Mouse (Mus musculus) limb, embryonic 12.5 days (tissue): ENCODE measurements around the gene Stk38. TPM values are rescaled to one million over a fixed set of nuclear protein-coding genes. Genes with fewer than 3 reads are reported as not detected.

Source experiments
- ATAC-seq: fragments of 200-750 bp; cut with Nextera tagmentation; 2 replicates; pipeline ENCODE4 v1.8.0; 2017; ENCODE audit warnings: low read depth, moderate TSS enrichment; ENCODE audit not compliant: insufficient number of reproducible peaks, insufficient read depth, low FRiP score, low TSS enrichment
- H3K27ac ChIP-seq: fragments of 300-500 bp; sonication (generic); 2 replicates; pipeline ENCODE4 v1.5.1; 2016; ENCODE audit warnings: mild to moderate bottlenecking, moderate library complexity
- H3K27me3 ChIP-seq: fragments of 300-500 bp; sonication (generic); 2 replicates; pipeline ENCODE4 v1.6.1; 2016; ENCODE audit warnings: mild to moderate bottlenecking, moderate library complexity
- H3K36me3 ChIP-seq: fragments of 300-500 bp; sonication (generic); 2 replicates; pipeline ENCODE4 v1.6.1; 2016; ENCODE audit warnings: mild to moderate bottlenecking, moderate library complexity
- H3K4me1 ChIP-seq: fragments of 300-500 bp; sonication (generic); replicated peaks from 2 replicates; pipeline ENCODE4 v1.6.1; 2016
- H3K4me2 ChIP-seq: fragments of 300-500 bp; sonication (generic); 2 replicates; pipeline ENCODE4 v1.6.1; 2016; ENCODE audit warnings: mild to moderate bottlenecking, moderate library complexity
- H3K4me3 ChIP-seq: fragments of 300-500 bp; sonication (generic); replicated peaks from 2 replicates; pipeline ENCODE4 v1.5.1; 2016; ENCODE audit warnings: mild to moderate bottlenecking
- H3K9ac ChIP-seq: fragments of 300-500 bp; sonication (generic); replicated peaks from 2 replicates; pipeline ENCODE4 v1.6.1; 2016; ENCODE audit warnings: mild to moderate bottlenecking, moderate library complexity
- H3K9me3 ChIP-seq: fragments of 300-500 bp; sonication (generic); 2 replicates; pipeline ENCODE4 v1.6.1; 2016; ENCODE audit warnings: mild to moderate bottlenecking, moderate library complexity
- WGBS: fragments of 180-500 bp; shearing (Covaris S2); methylation state at CpG from one replicate; pipeline ENCODE4 v1.1.7; 2016; 5-methylcytosine and 5-hydroxymethylcytosine counted together
- polyA plus RNA-seq: library from polyadenylated mRNA; unstranded; fragments of >200 nt; fragmentation: Nextera tagmentation; extraction: Ambion mirVana; gene quantifications from 2 replicates; pipeline ENCODE4 v1.2.1, GENCODE M21; 2016

Stk38 gene
- polyA plus RNA-seq, 1 experiment from 2014 or later: 149 TPM

- peaks cover 91% of the 10 kb centered on the region for H3K36me3 ChIP-seq
- H3K9ac ChIP-seq: no peak overlapping the region
- no peak overlapping the region for H3K27ac ChIP-seq
- no peaks in the 10 kb centered on the region for H3K9me3 ChIP-seq
- no peak overlapping the region for H3K4me2 ChIP-seq
- no peak overlapping the region for H3K4me3 ChIP-seq
- no peaks in the 10 kb centered on the region for H3K4me1 ChIP-seq
- ATAC-seq: no peak
- 68% methylated on average over 4 of the region's 4 CpGs for WGBS
- H3K27me3 ChIP-seq: no peaks in the 10 kb centered on the region
These were observed 20.1 kb downstream of the Stk38 start for GRCm38 (mm10) chr17:28987713-28988112.

GRCm38 (mm10) chr17:28986833-28987232 lies 21.0 kb downstream of the Stk38 start:
- no peaks in the 10 kb centered on the region for H3K4me1 ChIP-seq
- no peak overlapping the region for H3K4me2 ChIP-seq
- H3K27me3 ChIP-seq: no peaks in the 10 kb centered on the region
- ATAC-seq: no peak
- H3K36me3 ChIP-seq: peaks cover 99% of the 10 kb centered on the region
- no peak overlapping the region for H3K9ac ChIP-seq
- no peak overlapping the region for H3K27ac ChIP-seq
- H3K4me3 ChIP-seq: no peak overlapping the region
- H3K9me3 ChIP-seq: no peaks in the 10 kb centered on the region

- H3K4me3 ChIP-seq: no peak overlapping the region
- H3K9ac ChIP-seq: no peak overlapping the region
- no peak overlapping the region for H3K27ac ChIP-seq
- peaks cover 94% of the 10 kb centered on the region for H3K36me3 ChIP-seq
- no peak for ATAC-seq
- H3K27me3 ChIP-seq: no peaks in the 10 kb centered on the region
- H3K4me1 ChIP-seq: no peaks in the 10 kb centered on the region
- H3K4me2 ChIP-seq: no peak overlapping the region
- no peaks in the 10 kb centered on the region for H3K9me3 ChIP-seq
- WGBS: 79% methylated on average over 1 of the region's 1 CpGs
These were observed 22.9 kb downstream of the Stk38 start for GRCm38 (mm10) chr17:28984724-28985420.

- no peaks in the 10 kb centered on the region for H3K27me3 ChIP-seq
- no peak overlapping the region for H3K4me3 ChIP-seq
- no peak overlapping the region for H3K27ac ChIP-seq
- H3K9ac ChIP-seq: no peak overlapping the region
- no peak overlapping the region for H3K4me2 ChIP-seq
- H3K9me3 ChIP-seq: no peaks in the 10 kb centered on the region
- peaks cover 91% of the 10 kb centered on the region for H3K36me3 ChIP-seq
- ATAC-seq: no peak
- 34% methylated on average over 4 of the region's 4 CpGs for WGBS
- H3K4me1 ChIP-seq: no peaks in the 10 kb centered on the region
These were observed 25.2 kb downstream of the Stk38 start for GRCm38 (mm10) chr17:28982591-28982990.

- WGBS: 82% methylated on average over 4 of the region's 4 CpGs
These were observed 26.7 kb downstream of the Stk38 start for GRCm38 (mm10) chr17:28981081-28981480.

GRCm38 (mm10) chr17:28979091-28979490 lies 28.7 kb downstream of the Stk38 start:
- Histone ChIP-seq H3K27me3 (no peaks in the 10 kb centered on the region), H3K9me3 (no peaks in the 10 kb centered on the region), H3K27ac (no peak overlapping the region), H3K36me3 (peaks cover 91% of the 10 kb centered on the region), H3K4me1 (no peaks in the 10 kb centered on the region), H3K4me2 (no peak overlapping the region), H3K9ac (no peak overlapping the region), H3K4me3 (no peak overlapping the region)
- no peak for ATAC-seq
- 90% methylated on average over 4 of the region's 4 CpGs for WGBS

More at GRCm38 (mm10) chr17:28981081-28981480, 26.7 kb downstream of the Stk38 start:
- Histone ChIP-seq H3K27me3 (no peaks in the 10 kb centered on the region), H3K9ac (no peak overlapping the region), H3K4me3 (no peak overlapping the region), H3K36me3 (peaks cover 91% of the 10 kb centered on the region), H3K9me3 (no peaks in the 10 kb centered on the region), H3K27ac (0 out of 2 replicates have a peak overlapping the region, but pooled peaks have one; percentile 35), H3K4me2 (no peak overlapping the region), H3K4me1 (no peaks in the 10 kb centered on the region)
- no peak for ATAC-seq

- Histone ChIP-seq H3K9me3 (no peaks in the 10 kb centered on the region), H3K9ac (no peak overlapping the region), H3K36me3 (peaks cover 100% of the 10 kb centered on the region), H3K27ac (no peak overlapping the region), H3K27me3 (no peaks in the 10 kb centered on the region), H3K4me2 (no peak overlapping the region), H3K4me1 (no peaks in the 10 kb centered on the region), H3K4me3 (no peak overlapping the region)
- ATAC-seq: no peak
These were observed 37.7 kb downstream of the Stk38 start for GRCm38 (mm10) chr17:28970122-28970521.

GRCm38 (mm10) chr17:28967021-28967610 lies 40.7 kb downstream of the Stk38 start:
- peaks cover 100% of the 10 kb centered on the region for H3K36me3 ChIP-seq
- H3K9ac ChIP-seq: no peak overlapping the region
- no peak overlapping the region for H3K27ac ChIP-seq
- no peaks in the 10 kb centered on the region for H3K27me3 ChIP-seq
- H3K4me1 ChIP-seq: no peaks in the 10 kb centered on the region
- no peaks in the 10 kb centered on the region for H3K9me3 ChIP-seq
- ATAC-seq: no peak
- no peak overlapping the region for H3K4me3 ChIP-seq
- no peak overlapping the region for H3K4me2 ChIP-seq
- 80% methylated on average over 11 of the region's 11 CpGs for WGBS

GRCm38 (mm10) chr17:28961596-28961995 lies 46.2 kb downstream of the Stk38 start:
- Histone ChIP-seq H3K27ac (no peak overlapping the region), H3K9ac (no peak overlapping the region), H3K4me1 (no peaks in the 10 kb centered on the region), H3K36me3 (peaks cover 87% of the 10 kb centered on the region), H3K27me3 (no peaks in the 10 kb centered on the region), H3K4me2 (no peak overlapping the region), H3K4me3 (no peak overlapping the region), H3K9me3 (no peaks in the 10 kb centered on the region; the same call in 1 of the 2 replicates)
- no peak for ATAC-seq
- 87% methylated on average over 10 of the region's 10 CpGs for WGBS

- H3K36me3 ChIP-seq: peaks cover 86% of the 10 kb centered on the region
These were observed 47.2 kb downstream of the Stk38 start for GRCm38 (mm10) chr17:28960597-28960996.

GRCm38 (mm10) chr17:28954416-28954815 lies 53.4 kb downstream of the Stk38 start:
- Histone ChIP-seq H3K9me3 (peaks cover 4% of the 10 kb centered on the region; the same call in 1 of the 2 replicates), H3K27ac (no peak overlapping the region), H3K4me1 (peaks cover 20% of the 10 kb centered on the region), H3K4me3 (no peak overlapping the region), H3K9ac (no peak overlapping the region), H3K4me2 (peak overlapping the region; percentile 89; the same call in 1 of the 2 replicates), H3K36me3 (peaks cover 30% of the 10 kb centered on the region), H3K27me3 (no peaks in the 10 kb centered on the region)
- no peak for ATAC-seq
- 97% methylated on average over 9 of the region's 9 CpGs for WGBS

More at GRCm38 (mm10) chr17:28960597-28960996, 47.2 kb downstream of the Stk38 start:
- no peak overlapping the region for H3K4me2 ChIP-seq
- no peak for ATAC-seq
- no peaks in the 10 kb centered on the region for H3K4me1 ChIP-seq
- H3K27me3 ChIP-seq: no peaks in the 10 kb centered on the region
- no peak overlapping the region for H3K4me3 ChIP-seq
- 79% methylated on average over 10 of the region's 10 CpGs for WGBS
- H3K27ac ChIP-seq: no peak overlapping the region
- H3K9me3 ChIP-seq: peaks cover 4% of the 10 kb centered on the region; the same call in 1 of the 2 replicates
- H3K9ac ChIP-seq: no peak overlapping the region
